Mouse (Mus musculus): ENCODE results near the gene Pld2. TPM values are rescaled to one million over a fixed set of nuclear protein-coding genes. Genes with fewer than 3 reads are reported as not detected.

Pld2 gene
- polyA plus RNA-seq, 1 experiment = 10.2 TPM

DNA sequence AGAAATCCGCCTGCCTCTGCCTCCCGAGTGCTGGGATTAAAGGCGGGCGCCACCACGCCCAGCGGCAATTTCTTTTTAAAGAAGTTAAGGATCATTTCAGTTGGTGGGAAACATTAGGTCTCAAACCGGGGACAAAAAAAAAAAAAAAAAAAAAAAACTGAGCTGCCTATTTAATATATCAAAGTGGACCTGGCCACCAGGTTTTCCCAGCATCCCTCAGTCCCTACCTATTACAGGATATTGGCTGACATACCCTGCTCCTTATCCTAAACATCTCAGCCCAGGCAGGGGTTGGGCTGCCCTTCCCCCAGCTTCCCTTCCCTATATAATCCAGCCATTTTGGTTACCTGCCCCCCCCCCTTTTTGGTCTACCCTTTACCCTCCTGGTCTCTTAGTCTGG lies 28.0 kb upstream of the Pld2 start:
- Histone ChIP-seq H3K27me3 (ENCODE audit: control insufficient read depth, insufficient read depth, insufficient read length) (peaks cover 18% of the 10 kb centered on the region), H3K79me2 (ENCODE audit: control insufficient read depth, insufficient read depth) (no peaks in the 10 kb centered on the region), H3K36me3 (ENCODE audit: control insufficient read depth, insufficient read depth) (no peaks in the 10 kb centered on the region), H3K4me2 (ENCODE audit: low read depth) (no peak overlapping the region), H3K4me3 (no peak overlapping the region), H3ac (ENCODE audit: control insufficient read depth, insufficient read length) (no peak overlapping the region)
- TF ChIP-seq TCF12 (IDR thresholded peaks at IDR 0.05; ENCODE audit: insufficient read depth, poor library complexity, severe bottlenecking) (no peak), MYOG (IDR thresholded peaks at IDR 0.05; ENCODE audit: control insufficient read depth in 1 of 3, insufficient read depth in 1 of 3, insufficient read length in 2 of 3, low read depth in 2 of 3) (no peak), MAX (IDR thresholded peaks at IDR 0.05; ENCODE audit: low read depth) (no peak), REST (IDR thresholded peaks at IDR 0.05; ENCODE audit: insufficient read depth, insufficient read length) (no peak), CEBPB (IDR thresholded peaks at IDR 0.05; ENCODE audit: insufficient read depth, poor library complexity, severe bottlenecking) (no peak), SRF (IDR thresholded peaks at IDR 0.05; ENCODE audit: control insufficient read depth, insufficient read length, low read depth) (no peak), POLR2A (IDR thresholded peaks at IDR 0.05; ENCODE audit: insufficient read length, low read depth) (no peak), E2F4 (IDR thresholded peaks at IDR 0.05; ENCODE audit: insufficient read depth) (no peak), POLR2AphosphoS2 (IDR thresholded peaks at IDR 0.05; ENCODE audit: insufficient read length, low read depth) (no peak)

- no peak overlapping the region for H3K4me3 ChIP-seq
- no peak for TF ChIP-seq MAX (IDR thresholded peaks at IDR 0.05; ENCODE audit: low read depth)
- H3K79me2 ChIP-seq (ENCODE audit: control insufficient read depth, insufficient read depth) = no peaks in the 10 kb centered on the region
- no peaks in the 10 kb centered on the region for H3K36me3 ChIP-seq (ENCODE audit: control insufficient read depth, insufficient read depth)
- peaks cover 18% of the 10 kb centered on the region for H3K27me3 ChIP-seq (ENCODE audit: control insufficient read depth, insufficient read depth, insufficient read length)
- H3ac ChIP-seq (ENCODE audit: control insufficient read depth, insufficient read length) = no peak overlapping the region
- H3K4me2 ChIP-seq (ENCODE audit: low read depth) = no peak overlapping the region
Measured at GRCm38 (mm10) chr11:70512709-70513342, 27.0 kb upstream of the Pld2 start.

- H3K79me2 ChIP-seq (ENCODE audit: control insufficient read depth, insufficient read depth) = no peaks in the 10 kb centered on the region
- H3K36me3 ChIP-seq (ENCODE audit: control insufficient read depth, insufficient read depth) = no peaks in the 10 kb centered on the region
- no peak overlapping the region for H3ac ChIP-seq (ENCODE audit: control insufficient read depth, insufficient read length)
- H3K4me2 ChIP-seq (ENCODE audit: low read depth) = no peak overlapping the region
- no peak for TF ChIP-seq POLR2A (IDR thresholded peaks at IDR 0.05; ENCODE audit: insufficient read length, low read depth)
- no peak for TF ChIP-seq CEBPB (IDR thresholded peaks at IDR 0.05; ENCODE audit: insufficient read depth, poor library complexity, severe bottlenecking)
- TF ChIP-seq POLR2AphosphoS2 (IDR thresholded peaks at IDR 0.05; ENCODE audit: insufficient read length, low read depth) = no peak
- TF ChIP-seq MYOD1 (IDR thresholded peaks at IDR 0.05; ENCODE audit: control insufficient read depth in 1 of 3, insufficient read length in 2 of 3, low read depth in 2 of 3) = no peak
- no peak for TF ChIP-seq USF1 (IDR thresholded peaks at IDR 0.05; ENCODE audit: low read depth)
- no peak for TF ChIP-seq MAX (IDR thresholded peaks at IDR 0.05; ENCODE audit: low read depth)
- no peak for TF ChIP-seq E2F4 (IDR thresholded peaks at IDR 0.05; ENCODE audit: insufficient read depth)
- no peak for TF ChIP-seq REST (IDR thresholded peaks at IDR 0.05; ENCODE audit: insufficient read depth, insufficient read length)
- no peak for TF ChIP-seq MYOG (IDR thresholded peaks at IDR 0.05; ENCODE audit: control insufficient read depth in 1 of 3, insufficient read depth in 1 of 3, insufficient read length in 2 of 3, low read depth in 2 of 3)
- no peak overlapping the region for H3K4me3 ChIP-seq
- H3K27me3 ChIP-seq (ENCODE audit: control insufficient read depth, insufficient read depth, insufficient read length) = peaks cover 18% of the 10 kb centered on the region
Measured at GRCm38 (mm10) chr11:70513520-70513919, 26.3 kb upstream of the Pld2 start.

GRCm38 (mm10) chr11:70514288-70514687 lies 25.6 kb upstream of the Pld2 start, which contains the start of gene Vmo1:
Gene Vmo1 (minus strand): TSS chr11:70514616.
- H3K79me2 ChIP-seq (ENCODE audit: control insufficient read depth, insufficient read depth) = no peaks in the 10 kb centered on the region
- peaks cover 15% of the 10 kb centered on the region for H3K27me3 ChIP-seq (ENCODE audit: control insufficient read depth, insufficient read depth, insufficient read length)
- H3K36me3 ChIP-seq (ENCODE audit: control insufficient read depth, insufficient read depth) = no peaks in the 10 kb centered on the region
- no peak within 1 kb of the TSS for H3K4me2 ChIP-seq (ENCODE audit: low read depth)
- no peak within 1 kb of the TSS for H3ac ChIP-seq (ENCODE audit: control insufficient read depth, insufficient read length)
- H3K4me3 ChIP-seq = no peak within 1 kb of the TSS
- TF ChIP-seq TCF12 (IDR thresholded peaks at IDR 0.05; ENCODE audit: insufficient read depth, poor library complexity, severe bottlenecking) (no peak), E2F4 (IDR thresholded peaks at IDR 0.05; ENCODE audit: insufficient read depth) (no peak), MAX (IDR thresholded peaks at IDR 0.05; ENCODE audit: low read depth) (no peak), POLR2A (IDR thresholded peaks at IDR 0.05; ENCODE audit: insufficient read length, low read depth) (no peak), MYOD1 (IDR thresholded peaks at IDR 0.05; ENCODE audit: control insufficient read depth in 1 of 3, insufficient read length in 2 of 3, low read depth in 2 of 3) (no peak), POLR2AphosphoS2 (IDR thresholded peaks at IDR 0.05; ENCODE audit: insufficient read length, low read depth) (no peak), SRF (IDR thresholded peaks at IDR 0.05; ENCODE audit: control insufficient read depth, insufficient read length, low read depth) (no peak), TCF3 (IDR thresholded peaks at IDR 0.05; ENCODE audit: insufficient read length, low read depth) (no peak), REST (IDR thresholded peaks at IDR 0.05; ENCODE audit: insufficient read depth, insufficient read length) (no peak), USF1 (IDR thresholded peaks at IDR 0.05; ENCODE audit: low read depth) (no peak), CEBPB (IDR thresholded peaks at IDR 0.05; ENCODE audit: insufficient read depth, poor library complexity, severe bottlenecking) (no peak), MYOG (IDR thresholded peaks at IDR 0.05; ENCODE audit: control insufficient read depth in 1 of 3, insufficient read depth in 1 of 3, insufficient read length in 2 of 3, low read depth in 2 of 3) (no peak)

GRCm38 (mm10) chr11:70516352-70516751 lies 23.5 kb upstream of the Pld2 start:
- Histone ChIP-seq H3K4me2 (ENCODE audit: low read depth) (no peak overlapping the region), H3K27me3 (ENCODE audit: control insufficient read depth, insufficient read depth, insufficient read length) (no peaks in the 10 kb centered on the region), H3ac (ENCODE audit: control insufficient read depth, insufficient read length) (no peak overlapping the region), H3K36me3 (ENCODE audit: control insufficient read depth, insufficient read depth) (no peaks in the 10 kb centered on the region), H3K4me3 (no peak overlapping the region), H3K79me2 (ENCODE audit: control insufficient read depth, insufficient read depth) (no peaks in the 10 kb centered on the region)
- TF ChIP-seq TCF3 (IDR thresholded peaks at IDR 0.05; ENCODE audit: insufficient read length, low read depth) (no peak), USF1 (IDR thresholded peaks at IDR 0.05; ENCODE audit: low read depth) (no peak), TCF12 (IDR thresholded peaks at IDR 0.05; ENCODE audit: insufficient read depth, poor library complexity, severe bottlenecking) (no peak), MAX (IDR thresholded peaks at IDR 0.05; ENCODE audit: low read depth) (no peak), CEBPB (IDR thresholded peaks at IDR 0.05; ENCODE audit: insufficient read depth, poor library complexity, severe bottlenecking) (no peak), MYOD1 (IDR thresholded peaks at IDR 0.05; ENCODE audit: control insufficient read depth in 1 of 3, insufficient read length in 2 of 3, low read depth in 2 of 3) (no peak), SRF (IDR thresholded peaks at IDR 0.05; ENCODE audit: control insufficient read depth, insufficient read length, low read depth) (no peak), POLR2AphosphoS2 (IDR thresholded peaks at IDR 0.05; ENCODE audit: insufficient read length, low read depth) (no peak), E2F4 (IDR thresholded peaks at IDR 0.05; ENCODE audit: insufficient read depth) (no peak), MYOG (IDR thresholded peaks at IDR 0.05; ENCODE audit: control insufficient read depth in 1 of 3, insufficient read depth in 1 of 3, insufficient read length in 2 of 3, low read depth in 2 of 3) (no peak), REST (IDR thresholded peaks at IDR 0.05; ENCODE audit: insufficient read depth, insufficient read length) (no peak), POLR2A (IDR thresholded peaks at IDR 0.05; ENCODE audit: insufficient read length, low read depth) (no peak)

Data from myocyte (in vitro differentiated cells).